Mouse (Mus musculus) ovary, postnatal 10 days (tissue): Measurements from ENCODE around the gene 1700008O03Rik.

Source experiments
- DNase-seq: peaks from one replicate; pipeline ENCODE4 v3.0.0; 2022; ENCODE audit warnings: low spot score

The 1700008O03Rik gene

DNA sequence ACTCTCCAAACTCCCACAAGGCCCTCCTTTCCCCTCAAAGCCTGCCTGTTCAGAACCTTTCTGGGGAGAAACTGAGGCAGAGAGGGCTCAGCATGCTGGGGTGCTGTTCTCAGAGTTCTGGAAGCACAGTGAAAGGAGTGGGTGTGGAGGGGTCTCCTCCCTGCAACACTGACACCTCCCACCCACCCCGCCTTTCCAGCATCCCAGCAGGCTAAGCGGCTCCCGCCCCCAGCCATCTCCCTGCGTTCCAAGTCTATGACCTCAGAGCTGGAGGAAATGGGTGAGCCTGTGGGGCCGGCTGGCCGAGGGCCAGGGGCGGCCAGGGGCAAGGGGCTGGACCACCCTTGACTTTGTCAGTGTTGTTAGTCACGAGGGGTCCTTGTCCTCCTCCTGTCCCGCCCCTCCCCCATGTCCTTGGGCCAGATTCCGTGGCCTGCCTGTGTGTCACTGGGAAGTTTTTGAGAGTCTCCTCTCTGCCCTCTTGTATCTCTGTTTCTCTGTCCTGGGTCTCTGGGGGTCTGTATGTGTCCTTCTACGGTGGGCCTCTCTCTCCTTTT, 42.1 kb downstream of the 1700008O03Rik start:
- no peak for DNase-seq

DNA sequence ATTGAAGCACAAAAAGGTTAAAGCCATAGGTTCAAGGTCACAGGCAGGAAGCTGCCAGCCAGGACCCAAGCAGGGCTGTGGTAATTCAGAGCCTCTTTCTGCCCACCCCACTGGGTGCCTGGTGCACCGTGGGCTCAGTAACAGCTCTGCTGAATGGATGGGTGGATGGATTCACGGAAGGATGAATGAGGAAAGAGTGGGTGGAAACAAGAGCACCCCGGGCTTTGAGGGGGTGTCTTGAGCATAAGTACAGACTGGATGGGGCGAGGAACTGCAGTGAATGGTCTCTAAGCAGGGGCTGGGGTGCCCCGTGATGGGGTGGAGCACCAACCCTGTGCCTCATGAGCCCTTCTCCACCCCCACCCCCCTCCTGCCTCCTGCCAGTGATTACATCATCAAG, 43.9 kb downstream of the 1700008O03Rik start:
- DNase-seq, result no peak

DNA sequence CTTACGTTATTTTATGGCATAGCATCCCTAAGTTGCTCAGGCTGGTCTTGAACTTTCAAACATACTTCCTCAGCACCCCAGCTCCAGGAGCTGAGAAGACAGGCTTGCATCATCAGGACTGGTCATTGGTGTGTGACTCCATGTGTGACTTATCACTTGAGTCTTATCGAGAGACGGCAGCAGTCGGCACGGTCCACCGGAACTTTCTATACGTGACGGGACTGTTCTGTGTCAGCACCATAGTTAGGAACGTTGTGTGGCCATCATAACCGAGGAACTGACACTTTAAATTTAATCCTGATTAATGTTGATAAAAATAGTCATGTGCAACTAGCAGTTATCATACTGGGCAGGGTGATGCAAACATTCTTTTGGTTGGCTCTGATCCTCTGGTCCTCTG, 44.5 kb downstream of the 1700008O03Rik start:
- DNase-seq, result no peak

DNA sequence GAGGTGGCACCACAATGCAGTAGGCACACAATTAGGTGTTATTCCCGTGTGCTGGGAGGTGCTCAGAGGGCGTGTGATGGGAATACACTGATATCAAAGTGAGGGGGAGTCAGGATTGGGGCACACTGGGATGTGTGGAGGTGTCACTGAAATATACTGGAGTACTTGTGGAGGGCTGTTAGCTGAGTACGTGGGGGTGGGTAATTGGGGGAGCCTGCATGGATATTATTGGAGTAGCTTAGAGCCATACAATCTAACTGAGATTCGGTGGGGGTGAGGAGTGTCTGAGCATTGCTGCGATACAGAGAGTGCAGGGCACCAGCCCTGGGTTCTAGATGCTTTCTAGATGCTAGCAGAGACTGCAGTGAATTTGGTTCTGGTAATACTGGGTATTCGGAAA, 45.4 kb downstream of the 1700008O03Rik start:
- no peak for DNase-seq

DNA sequence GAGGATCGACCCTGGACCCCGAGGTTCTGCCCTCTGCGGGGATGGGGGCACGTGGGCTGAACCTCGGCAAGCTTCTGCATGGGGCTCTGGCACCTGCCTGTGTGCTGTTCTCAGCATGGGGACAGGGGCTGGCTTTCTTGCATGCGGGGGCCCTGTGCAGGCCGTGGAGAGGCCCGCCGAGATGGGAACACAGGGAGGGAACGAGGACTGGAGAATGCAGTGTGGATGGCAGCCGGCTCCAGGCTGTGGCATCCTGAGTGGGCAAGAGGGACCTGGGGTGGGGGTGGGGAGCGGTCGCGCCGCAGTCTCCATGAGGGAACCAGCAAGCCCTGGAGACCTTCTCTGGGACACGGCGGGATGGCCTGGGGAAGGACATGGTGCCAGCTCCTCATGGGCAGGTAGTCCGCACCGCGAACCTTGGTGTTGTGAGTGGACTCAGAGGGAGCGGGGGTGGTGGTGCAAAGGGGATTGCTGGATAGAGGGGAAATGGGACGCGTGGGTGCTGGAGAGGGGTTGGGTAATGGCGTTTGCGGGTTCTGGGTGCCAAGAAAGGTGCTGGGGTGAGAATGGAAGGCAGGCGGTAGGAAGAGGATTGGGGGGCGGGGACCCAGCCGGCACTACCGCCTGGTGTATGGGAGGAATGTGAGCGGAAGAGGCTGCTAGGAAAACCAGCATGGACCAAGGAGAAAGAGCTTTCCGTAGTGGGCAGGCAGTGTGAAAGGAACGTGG, 48.3 kb downstream of the 1700008O03Rik start:
- DNase-seq, result no peak

DNA sequence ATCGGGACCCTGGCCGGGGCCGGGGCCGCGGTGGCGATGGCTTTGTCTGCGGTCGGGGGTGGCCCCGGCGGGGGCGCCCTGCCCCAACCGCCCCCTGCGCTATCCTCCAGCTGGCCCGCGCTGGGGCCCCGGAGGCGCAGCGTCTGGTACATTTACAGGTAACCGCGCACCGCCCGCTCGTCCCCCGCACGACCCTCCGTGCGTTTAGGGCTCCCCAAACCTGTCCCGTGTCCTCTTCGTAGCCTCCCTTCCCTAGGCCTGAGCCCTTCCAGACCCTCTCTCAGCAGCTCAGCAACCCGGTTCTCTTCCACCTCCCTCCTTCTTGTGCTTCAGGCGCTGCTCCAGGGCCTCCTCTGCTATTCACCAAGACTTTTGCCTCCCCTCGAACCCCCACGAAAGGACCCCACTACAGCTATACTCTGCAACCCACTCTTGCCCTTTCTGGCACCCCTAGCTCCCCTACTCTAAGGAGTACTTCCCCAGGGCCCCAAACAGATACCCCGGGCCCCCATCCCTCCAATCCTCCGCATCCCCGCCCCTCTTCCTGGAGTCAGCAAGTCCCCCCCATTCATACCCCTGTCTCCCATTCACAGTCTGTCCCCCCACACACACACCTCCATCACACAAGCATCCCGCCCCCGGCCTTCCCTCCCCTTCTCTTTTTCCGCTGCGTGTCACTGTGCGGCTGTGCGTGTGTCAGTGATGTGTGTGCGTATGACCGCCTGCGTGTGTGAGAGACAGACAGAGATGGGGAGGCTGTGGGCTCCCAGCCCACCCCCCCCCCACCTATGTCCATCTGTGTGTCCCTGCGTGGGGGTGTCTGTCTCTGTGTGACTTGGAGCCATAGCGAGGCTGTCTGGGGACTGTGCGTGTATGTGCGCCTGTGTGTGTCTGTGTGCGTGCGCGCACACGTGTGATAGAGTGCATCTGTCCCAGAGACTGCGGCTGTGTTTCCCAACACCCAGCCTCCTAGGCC, 49.3 kb downstream of the 1700008O03Rik start:
- no peak for DNase-seq

DNA sequence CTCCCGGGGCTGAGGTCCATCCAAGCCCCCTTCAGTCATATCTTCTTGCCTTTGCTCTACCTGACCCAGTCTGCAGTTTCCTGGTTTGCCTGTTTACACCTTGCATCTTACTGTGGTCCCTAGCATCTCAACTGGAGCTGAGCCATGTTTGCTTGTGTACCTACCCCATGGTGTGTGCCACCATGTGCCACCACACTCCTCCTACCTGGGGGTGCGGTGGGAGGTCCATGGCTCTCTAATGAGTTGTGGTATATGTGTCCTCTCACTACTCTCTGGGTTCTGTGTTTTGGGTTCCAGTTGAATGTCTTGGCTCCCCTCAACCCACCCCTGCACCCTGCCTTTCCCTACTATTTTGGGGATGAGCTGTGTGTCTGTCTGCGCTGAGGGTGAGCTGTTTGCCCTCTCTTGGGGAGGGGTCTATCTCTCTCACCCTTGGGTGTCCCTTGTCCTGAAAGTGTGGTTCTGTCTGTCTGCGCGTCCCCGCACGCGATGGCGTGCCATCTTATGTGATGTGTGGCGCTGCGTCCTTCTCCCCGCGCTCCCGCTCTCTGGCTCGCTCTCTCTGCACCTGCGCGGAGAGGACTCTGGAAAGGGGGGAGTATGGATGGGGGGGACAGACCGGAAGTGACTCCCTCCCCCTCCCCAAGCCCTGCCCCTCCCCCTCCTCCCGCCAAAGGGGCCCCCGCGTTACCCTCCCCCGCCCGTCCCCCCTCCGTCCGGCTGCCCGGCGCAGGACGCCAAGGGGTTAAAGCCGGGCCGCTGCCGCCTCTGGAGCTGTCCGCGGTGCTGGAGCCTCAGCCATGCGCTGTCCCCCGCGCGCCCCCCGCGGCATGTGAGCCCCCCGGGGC, 50.4 kb downstream of the 1700008O03Rik start:
- DNase-seq, result no peak

DNA sequence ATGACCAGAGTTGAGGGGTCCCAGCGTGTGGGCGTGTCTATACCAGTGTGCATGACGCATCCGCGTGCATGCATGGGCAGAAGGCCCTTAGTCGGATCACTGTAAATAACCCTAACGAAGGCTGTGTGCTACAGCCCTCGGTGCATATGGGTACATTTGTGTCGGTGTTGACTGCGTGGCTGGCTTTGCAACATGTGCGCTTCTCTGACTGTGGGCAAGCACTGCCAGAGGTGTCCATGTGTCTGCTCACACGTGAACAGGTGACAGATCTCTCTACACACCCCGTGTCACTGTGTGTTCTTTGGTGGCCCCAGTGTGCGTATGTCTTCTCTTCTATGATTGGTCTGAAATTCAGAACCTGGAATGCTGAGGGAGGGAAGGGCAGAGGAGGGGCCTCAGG, 51.5 kb downstream of the 1700008O03Rik start:
- DNase-seq, result no peak

DNA sequence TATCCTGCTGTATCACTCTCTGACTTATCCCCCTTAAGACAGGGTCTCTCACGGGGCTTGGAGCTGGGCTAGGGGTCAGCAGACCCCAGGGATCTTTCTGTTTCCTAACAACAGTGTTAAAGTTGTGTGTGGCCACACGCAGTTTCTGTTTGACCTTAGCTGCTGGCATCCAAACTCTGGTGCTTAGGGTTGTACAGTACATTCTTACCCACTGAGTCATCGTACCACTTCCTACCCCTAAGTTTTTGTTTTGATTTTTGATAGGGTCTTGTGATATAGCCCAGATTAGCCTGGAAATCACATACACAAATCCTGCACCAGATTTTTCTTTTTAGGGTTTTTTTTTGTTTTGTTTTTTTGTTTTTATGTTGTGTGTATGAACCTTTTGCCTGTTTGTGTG, 53.3 kb downstream of the 1700008O03Rik start:
- no peak for DNase-seq

DNA sequence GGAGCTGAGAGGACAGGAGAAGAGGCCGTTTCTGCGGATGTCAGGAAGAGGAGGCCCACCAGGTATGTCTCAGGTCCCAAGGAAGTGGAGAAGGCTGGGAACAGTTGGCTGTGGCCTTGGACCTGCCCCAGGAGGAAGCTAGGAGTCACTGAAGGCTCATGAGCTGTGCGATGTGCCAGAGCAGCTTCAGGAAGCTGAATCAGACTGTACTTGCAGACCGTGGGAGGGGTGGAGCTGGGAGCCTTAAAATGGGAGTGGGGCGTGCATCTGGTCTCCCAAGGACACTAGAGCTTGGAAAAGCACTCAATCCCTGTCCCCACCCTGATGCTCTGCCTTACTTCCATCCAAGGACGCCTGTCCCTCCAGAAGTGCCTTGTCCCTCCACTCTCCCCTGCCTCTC, 59.0 kb downstream of the 1700008O03Rik start:
- DNase-seq, result no peak

DNA sequence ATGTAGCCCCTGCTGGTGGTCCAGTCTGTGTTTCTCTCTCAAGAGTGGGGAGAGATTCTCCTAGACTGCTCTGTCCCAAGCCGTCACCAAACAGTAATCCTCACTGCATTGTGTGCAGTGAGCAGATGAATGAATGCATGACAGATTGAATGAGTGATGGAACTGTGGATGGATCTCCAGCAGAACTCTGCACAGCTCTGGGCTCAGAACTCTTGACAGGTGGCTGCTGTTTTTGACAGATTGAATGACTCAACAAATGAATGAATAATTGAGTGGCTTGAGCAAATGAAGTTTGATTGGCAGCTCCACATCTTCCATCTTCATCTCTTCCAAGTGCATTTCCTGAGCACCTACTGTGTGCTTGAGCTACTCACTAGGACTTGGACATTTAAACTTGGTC, 63.3 kb downstream of the 1700008O03Rik start:
- no peak for DNase-seq

DNA sequence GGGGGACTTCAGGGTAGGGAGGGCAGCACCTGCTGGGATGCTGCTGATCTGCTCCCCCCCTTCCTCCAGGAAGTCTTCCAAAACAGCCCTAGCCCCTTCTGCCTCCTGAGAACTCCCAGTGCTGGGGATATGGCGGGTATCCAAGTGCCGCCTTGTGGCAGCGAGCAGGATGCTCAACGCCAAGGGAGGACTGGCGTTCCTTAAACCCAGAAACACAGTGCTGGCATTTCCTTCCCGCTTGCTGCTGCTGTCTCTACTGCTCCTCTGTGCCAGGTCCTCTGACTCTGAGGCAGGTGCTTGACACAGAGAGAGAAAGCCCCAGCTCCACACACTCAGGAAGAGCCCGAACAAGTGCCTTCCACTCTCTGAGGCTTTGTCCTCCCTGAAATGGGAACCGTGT, 64.7 kb downstream of the 1700008O03Rik start:
- no peak for DNase-seq

DNA sequence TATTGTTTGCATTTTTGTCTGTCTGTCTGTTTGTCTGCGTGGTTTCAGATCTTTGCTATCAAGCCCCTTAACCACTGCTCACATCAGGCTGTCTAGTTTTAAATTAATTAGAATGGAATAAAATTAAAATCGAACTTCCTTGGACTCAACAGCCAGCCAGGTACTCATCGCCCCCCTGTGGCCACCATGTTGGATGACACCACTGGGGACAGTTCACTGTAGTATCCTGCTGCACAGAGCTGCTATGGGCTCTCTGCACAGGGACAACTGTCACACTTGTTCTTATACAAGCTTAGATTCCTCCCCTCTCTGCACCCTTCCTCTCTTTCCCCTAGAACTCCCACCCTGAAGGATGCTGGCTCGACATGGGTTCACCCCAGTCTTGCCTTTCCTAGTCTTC, 67.7 kb downstream of the 1700008O03Rik start:
- DNase-seq, result no peak

DNA sequence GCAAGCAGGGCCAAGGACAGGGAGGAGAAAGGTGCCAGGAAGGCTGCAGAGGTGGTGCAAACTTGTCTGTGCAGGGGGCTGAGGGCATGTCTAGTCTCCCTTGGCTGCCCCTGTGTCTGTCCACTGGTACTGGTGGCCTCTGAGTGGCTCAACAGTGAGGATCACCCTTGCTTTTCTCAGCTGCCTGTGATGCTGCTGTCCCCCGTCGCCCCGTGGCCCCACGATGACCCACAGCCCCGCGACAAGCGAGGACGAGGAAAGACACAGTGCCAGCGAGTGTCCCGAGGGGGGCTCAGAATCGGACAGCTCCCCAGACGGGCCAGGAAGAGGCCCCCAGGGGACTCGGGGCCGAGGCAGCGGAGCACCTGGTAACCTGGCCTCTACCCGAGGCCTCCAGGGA, 73.1 kb downstream of the 1700008O03Rik start:
- no peak for DNase-seq

DNA sequence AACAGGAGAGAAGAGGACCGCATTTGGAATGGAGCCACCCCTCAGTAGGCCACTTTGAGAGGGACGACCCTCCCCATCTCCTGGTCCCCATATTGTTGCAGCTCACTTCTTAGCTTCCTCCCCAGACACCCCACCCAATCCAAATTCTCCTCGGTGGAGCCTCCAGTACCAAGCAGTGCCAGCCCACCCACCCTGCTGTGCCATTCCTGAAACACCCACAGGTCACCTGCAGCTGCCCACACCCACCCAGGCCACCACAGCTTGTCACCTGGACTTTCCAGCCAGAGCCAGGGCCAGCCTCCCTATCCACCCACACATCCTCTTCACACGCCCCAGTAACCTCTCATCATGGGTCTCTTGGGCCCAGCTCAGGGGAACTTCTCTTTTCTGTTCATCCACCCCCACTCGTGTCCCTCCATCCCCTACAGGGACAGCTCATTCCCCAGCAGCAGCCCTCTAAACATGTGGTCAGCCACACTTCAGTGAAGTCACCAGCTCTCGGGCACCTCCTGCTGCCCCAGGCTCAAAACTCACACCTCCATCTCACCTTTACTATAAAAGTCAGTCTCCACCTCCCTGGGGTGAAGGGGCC, 73.8 kb downstream of the 1700008O03Rik start:
- DNase-seq, result no peak

DNA sequence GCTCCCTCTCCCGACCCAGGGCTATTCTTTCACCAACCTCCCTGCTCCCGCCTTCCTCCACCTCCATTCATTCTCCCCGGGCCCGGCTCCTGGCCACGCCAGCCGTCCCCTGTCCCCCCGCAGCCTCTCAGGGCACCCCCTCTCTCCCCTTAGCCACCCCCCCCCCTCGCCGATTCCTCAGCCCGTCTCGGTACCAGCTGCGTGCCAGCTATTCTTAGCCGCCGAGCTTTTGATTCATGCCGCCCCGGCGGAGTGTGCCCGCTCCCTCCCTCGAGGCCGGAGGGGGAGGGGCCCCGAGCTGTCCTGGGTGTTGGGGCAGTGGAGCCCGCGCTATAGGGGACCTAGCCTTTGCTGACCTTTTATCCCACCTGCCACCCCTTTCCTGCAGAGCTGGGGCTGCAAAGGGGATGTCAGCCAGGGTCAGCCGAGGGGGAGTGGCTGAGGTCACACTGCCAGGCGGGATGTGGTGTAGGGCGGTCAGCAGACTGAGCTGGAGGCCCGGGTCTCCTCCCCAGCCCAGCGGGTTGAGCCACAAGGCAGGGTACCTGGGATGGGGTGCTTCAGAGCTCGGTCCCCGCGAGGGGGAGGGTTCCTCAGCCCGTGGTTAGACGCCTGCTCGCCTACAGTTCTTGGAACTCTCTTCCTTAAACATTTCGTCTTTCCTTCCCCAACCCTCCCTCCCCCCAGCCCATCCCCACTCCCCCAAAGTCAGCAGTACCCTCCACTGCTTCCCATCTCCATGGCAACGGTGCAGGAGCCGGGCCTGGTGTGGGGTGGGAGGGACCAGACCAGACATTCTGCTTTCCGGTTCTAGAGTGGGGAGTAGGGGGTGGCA, 74.5 kb downstream of the 1700008O03Rik start:
- no peak for DNase-seq

DNA sequence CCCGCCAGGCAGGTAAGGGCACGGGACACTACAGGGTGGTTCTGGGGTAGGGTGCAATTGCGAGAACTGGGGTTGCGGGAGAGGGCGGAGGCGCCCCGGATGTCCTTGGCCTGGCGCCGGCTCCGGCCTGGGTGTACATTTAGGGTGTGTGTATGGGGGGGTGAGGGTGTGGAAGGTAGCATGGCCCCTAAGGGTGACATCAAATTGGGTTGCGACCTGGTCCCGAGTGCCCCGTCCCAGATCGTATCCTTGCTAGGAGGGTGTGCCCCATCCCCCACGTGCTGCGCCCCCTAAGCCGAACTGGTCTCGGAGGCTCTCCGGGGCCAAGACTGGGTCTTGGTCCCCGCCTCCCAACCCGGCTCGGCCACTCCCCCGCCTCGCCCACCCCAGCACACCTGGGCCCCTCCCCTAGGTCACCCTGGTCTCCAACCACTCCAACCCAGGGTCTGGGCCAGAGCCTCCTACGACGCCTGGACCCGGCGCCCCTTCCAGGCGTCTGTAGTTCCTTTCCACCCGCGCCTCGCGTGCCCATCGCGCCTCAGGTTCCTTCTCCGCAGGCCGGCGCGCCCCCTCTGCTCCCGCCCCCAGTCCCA, 75.2 kb downstream of the 1700008O03Rik start:
- DNase-seq, result no peak
